Mouse (Mus musculus): ENCODE measurements around the gene Gm13083. TPM values are rescaled to one million over a fixed set of nuclear protein-coding genes. Genes with fewer than 3 reads are reported as not detected.
"Not testable (repeated sequence)": the region's sequence is repeated elsewhere in the genome, so short reads cannot be mapped to it uniquely, and the experiment has no call there.

The Gm13083 gene
- polyA plus RNA-seq (2012; rRNA removed), result not detected in 2 replicates

- not testable (repeated sequence) for H3K27me3 ChIP-seq (ENCODE audit: control insufficient read depth, insufficient read depth, low read length); H3K4me3 ChIP-seq (replicated peaks; ENCODE audit: insufficient read depth, low read depth, low read length); DNase-seq; H3K27ac ChIP-seq (ENCODE audit: insufficient read depth, low read length); H3K4me1 ChIP-seq (ENCODE audit: control insufficient read depth, insufficient read depth, low read length)
These were observed at the start of gene Gm13083 for GRCm38 (mm10) chr4:143614703-143615102. Gm13083 (plus strand) TSS chr4:143615003.

- not testable (repeated sequence) for H3K27ac ChIP-seq (ENCODE audit: insufficient read depth, low read length); DNase-seq; H3K27me3 ChIP-seq (ENCODE audit: control insufficient read depth, insufficient read depth, low read length); H3K4me1 ChIP-seq (ENCODE audit: control insufficient read depth, insufficient read depth, low read length); H3K4me3 ChIP-seq (replicated peaks; ENCODE audit: insufficient read depth, low read depth, low read length)
- 81% methylated on average over 9 of the region's 9 CpGs for WGBS
These were observed 2.9 kb upstream of the Gm13083 start for GRCm38 (mm10) chr4:143611927-143612326.

GRCm38 (mm10) chr4:143618101-143618500 lies 3.3 kb downstream of the Gm13083 start:
- not testable (repeated sequence) for H3K4me1 ChIP-seq (ENCODE audit: control insufficient read depth, insufficient read depth, low read length); H3K4me3 ChIP-seq (replicated peaks; ENCODE audit: insufficient read depth, low read depth, low read length); H3K27me3 ChIP-seq (ENCODE audit: control insufficient read depth, insufficient read depth, low read length); DNase-seq; H3K27ac ChIP-seq (ENCODE audit: insufficient read depth, low read length)
- WGBS, result 79% methylated on average over 4 of the region's 4 CpGs

GRCm38 (mm10) chr4:143657146-143657545 lies 42.3 kb downstream of the Gm13083 start, which contains the start of gene Gm13088:
Gm13088 (minus strand) TSS chr4:143657246.
- H3K27me3 ChIP-seq (ENCODE audit: control insufficient read depth, insufficient read depth, low read length); DNase-seq; H3K4me3 ChIP-seq (replicated peaks; ENCODE audit: insufficient read depth, low read depth, low read length); H3K4me1 ChIP-seq (ENCODE audit: control insufficient read depth, insufficient read depth, low read length); H3K27ac ChIP-seq (ENCODE audit: insufficient read depth, low read length): not testable (repeated sequence)

Other genes starting within 250 kb of the Gm13083 start
- gene Pramel1, start 220.6 kb upstream of the Gm13083 start, polyA plus RNA-seq (2012; rRNA removed), result 0.03 and 0.07 TPM in 2 replicates
- 13.2 and 14.0 TPM in 2 replicates for gene Pramef8, start 202.6 kb upstream of the Gm13083 start, polyA plus RNA-seq (2012; rRNA removed)
- not detected in 2 replicates for gene Oog4, start 164.7 kb upstream of the Gm13083 start, polyA plus RNA-seq (2012; rRNA removed)
- not detected in 2 replicates for gene Gm13043, start 103.7 kb upstream of the Gm13083 start, polyA plus RNA-seq (2012; rRNA removed)
- gene Gm13040, start 79.0 kb upstream of the Gm13083 start, polyA plus RNA-seq (2012; rRNA removed), result not detected in 2 replicates
- gene BC080695, start 63.3 kb upstream of the Gm13083 start, polyA plus RNA-seq (2012; rRNA removed), result not detected in 2 replicates
- not detected in 2 replicates for gene Gm13057, start 63.3 kb upstream of the Gm13083 start, polyA plus RNA-seq (2012; rRNA removed)
- not detected in 2 replicates for gene Gm13088, start 42.2 kb downstream of the Gm13083 start, polyA plus RNA-seq (2012; rRNA removed)
- gene Gm13089, start 87.7 kb downstream of the Gm13083 start, polyA plus RNA-seq (2012; rRNA removed), result not detected in 2 replicates
- gene Gm13078, start 104.5 kb downstream of the Gm13083 start, polyA plus RNA-seq (2012; rRNA removed), result not detected in 2 replicates
- not detected in 2 replicates for gene Gm13023, start 174.3 kb downstream of the Gm13083 start, polyA plus RNA-seq (2012; rRNA removed)
- not detected in 2 replicates for gene Gm13084, start 201.1 kb downstream of the Gm13083 start, polyA plus RNA-seq (2012; rRNA removed)
- not detected in 2 replicates for gene Gm13103, start 231.5 kb downstream of the Gm13083 start, polyA plus RNA-seq (2012; rRNA removed)

Measured in cerebellum, adult 2 months (tissue).